ENCODE assay signal across 26 mouse cellular contexts in genomic region chr1:193526501-193526900, GRCm38 (mm10).
DNase-seq lines count a peak whose midpoint lies in the region; ATAC-seq and TF ChIP-seq lines count a peak whose summit lies in the region.
"Had no signal": no experiment of that assay in that cellular context is flagged by ENCODE, and none has a peak within 500 bp of the region (broad histone marks: within the 10 kb centered on the region; RNA-seq: fewer than 3 reads in every experiment).

No protein-coding gene starts in this region.

- H3K27me3 ChIP-seq in embryonic facial prominence, embryonic 11.5 days (ENCODE audit: control insufficient read depth, insufficient read depth, low read length), result no peaks in the 10 kb centered on the region
- H3K27me3 ChIP-seq in limb, embryonic 15.5 days, result no peaks in the 10 kb centered on the region
- no peaks in the 10 kb centered on the region for H3K27me3 ChIP-seq in forebrain, postnatal 0 days (ENCODE audit: insufficient read depth, low read length)
- H3K27me3 ChIP-seq: forebrain, embryonic 13.5 days; heart, embryonic 15.5 days; intestine, embryonic 15.5 days; liver, embryonic 15.5 days; lung, embryonic 15.5 days; midbrain, embryonic 12.5 days had no signal

- H3K36me3 ChIP-seq in embryonic facial prominence, embryonic 11.5 days (replicated peaks; ENCODE audit: control insufficient read depth, insufficient read depth, low read depth, low read length), result no peaks in the 10 kb centered on the region
- no peaks in the 10 kb centered on the region for H3K36me3 ChIP-seq in limb, embryonic 15.5 days
- no peaks in the 10 kb centered on the region for H3K36me3 ChIP-seq in forebrain, postnatal 0 days (ENCODE audit: insufficient read depth)
- H3K36me3 ChIP-seq: G1E; heart, embryonic 10.5 days; heart, embryonic 15.5 days; intestine, embryonic 15.5 days; liver, embryonic 15.5 days; lung, embryonic 15.5 days; midbrain, embryonic 12.5 days had no signal

- no peak overlapping the region for H3K27ac ChIP-seq in embryonic facial prominence, embryonic 11.5 days (replicated peaks; ENCODE audit: low read depth, low read length)
- H3K27ac ChIP-seq in limb, embryonic 15.5 days, result peak overlapping the region; percentile 28; the same call in 1 of the 2 replicates
- H3K27ac ChIP-seq in forebrain, postnatal 0 days (ENCODE audit: low read depth, low read length), result no peak overlapping the region
- H3K27ac ChIP-seq: forebrain, embryonic 13.5 days; heart, embryonic 10.5 days; heart, embryonic 15.5 days; intestine, embryonic 15.5 days; kidney, postnatal 0 days; liver, embryonic 15.5 days; lung, embryonic 15.5 days; midbrain, embryonic 12.5 days had no signal

- ATAC-seq in embryonic facial prominence, embryonic 11.5 days (replicated peaks; ENCODE audit: insufficient number of reproducible peaks, low FRiP score, low TSS enrichment, low read depth), result no peak
- ATAC-seq in limb, embryonic 15.5 days (ENCODE audit: insufficient number of reproducible peaks, low FRiP score, low TSS enrichment, low read depth), result no peak
- ATAC-seq in forebrain, postnatal 0 days, result no peak
- ATAC-seq: forebrain, embryonic 13.5 days; hindbrain, embryonic 16.5 days; intestine, embryonic 15.5 days had no signal

- WGBS in embryonic facial prominence, embryonic 11.5 days, result 42% methylated on average over 3 of the region's 3 CpGs
- WGBS in limb, embryonic 15.5 days, result 19% methylated on average over 3 of the region's 3 CpGs
- WGBS in forebrain, postnatal 0 days, result 68% methylated on average over 3 of the region's 3 CpGs

- peak; percentile 39 for DNase-seq in 3T3-L1 (ENCODE audit: low read depth, low spot score)
- peak; percentile 39 for DNase-seq in embryo, embryonic 10 days (ENCODE audit: low spot score)
- DNase-seq in embryonic facial prominence, embryonic 11.5 days (ENCODE audit: low spot score), result peak; percentile 59
- DNase-seq in B cell, adult 2 months, result no peak
- no peak for DNase-seq in forebrain, postnatal 0 days
- no peak for DNase-seq in right cerebral cortex, postnatal 4 days
- DNase-seq: adrenal gland, adult 8-10 months; cerebellum, adult 2 months; cerebellum, postnatal 25 days; gastrocnemius, postnatal 14 days; kidney, adult 2 months; kidney, postnatal 4 days; layer of hippocampus, postnatal 36 days; left cerebral cortex, postnatal 4 days; thymus, postnatal 25 days had no signal

- H3K4me2 ChIP-seq in embryonic facial prominence, embryonic 11.5 days (ENCODE audit: low read depth, low read length), result no peak overlapping the region
- H3K4me2 ChIP-seq in limb, embryonic 15.5 days, result no peak overlapping the region
- no peak overlapping the region for H3K4me2 ChIP-seq in forebrain, postnatal 0 days (ENCODE audit: low read depth)
- H3K4me2 ChIP-seq: forebrain, embryonic 13.5 days; heart, embryonic 15.5 days; intestine, embryonic 15.5 days; liver, embryonic 15.5 days; lung, embryonic 15.5 days; midbrain, embryonic 12.5 days had no signal

- H3K4me3 ChIP-seq in embryonic facial prominence, embryonic 11.5 days (ENCODE audit: low read depth, low read length), result no peak overlapping the region
- H3K4me3 ChIP-seq in limb, embryonic 15.5 days, result no peak overlapping the region
- H3K4me3 ChIP-seq in forebrain, postnatal 0 days (ENCODE audit: low read depth, low read length), result no peak overlapping the region
- H3K4me3 ChIP-seq: forebrain, embryonic 13.5 days; heart, embryonic 10.5 days; heart, embryonic 15.5 days; intestine, embryonic 15.5 days; liver, embryonic 15.5 days; lung, embryonic 15.5 days; midbrain, embryonic 12.5 days had no signal

- no peaks in the 10 kb centered on the region for H3K9me3 ChIP-seq in embryonic facial prominence, embryonic 11.5 days (replicated peaks; ENCODE audit: control insufficient read depth, low read length)
- no peaks in the 10 kb centered on the region for H3K9me3 ChIP-seq in limb, embryonic 15.5 days
- no peaks in the 10 kb centered on the region for H3K9me3 ChIP-seq in forebrain, postnatal 0 days (ENCODE audit: low read length)
- H3K9me3 ChIP-seq: forebrain, embryonic 13.5 days; G1E; heart, embryonic 10.5 days; heart, embryonic 15.5 days; intestine, embryonic 15.5 days; liver, embryonic 15.5 days; lung, embryonic 15.5 days; midbrain, embryonic 12.5 days had no signal

- no peak for TF ChIP-seq CTCF in forebrain, postnatal 0 days (IDR thresholded peaks at IDR 0.05; ENCODE audit: low read depth)

- H3K9ac ChIP-seq in embryonic facial prominence, embryonic 11.5 days (replicated peaks; ENCODE audit: low read length), result no peak overlapping the region
- H3K9ac ChIP-seq in limb, embryonic 15.5 days, result no peak overlapping the region
- no peak overlapping the region for H3K9ac ChIP-seq in forebrain, postnatal 0 days
- H3K9ac ChIP-seq: forebrain, embryonic 13.5 days; heart, embryonic 15.5 days; intestine, embryonic 15.5 days; liver, embryonic 15.5 days; lung, embryonic 15.5 days; midbrain, embryonic 12.5 days had no signal

- H3K4me1 ChIP-seq in embryonic facial prominence, embryonic 11.5 days (ENCODE audit: control insufficient read depth, insufficient read depth, low read length), result no peaks in the 10 kb centered on the region
- H3K4me1 ChIP-seq in limb, embryonic 15.5 days, result peaks cover 3% of the 10 kb centered on the region; the same call in 1 of the 2 replicates
- H3K4me1 ChIP-seq in forebrain, postnatal 0 days (ENCODE audit: insufficient read depth), result no peaks in the 10 kb centered on the region
- H3K4me1 ChIP-seq: forebrain, embryonic 13.5 days; heart, embryonic 15.5 days; liver, embryonic 15.5 days; midbrain, embryonic 12.5 days had no signal

Comparison
In these comparisons a context has a peak if more than half of its experiments do, and no peak if none do; other contexts are left out.
1. DNase-seq: peak in 3T3-L1 (single experiment), embryo, embryonic 10 days (single experiment) and embryonic facial prominence, embryonic 11.5 days (single experiment); none in B cell, adult 2 months (0 of 2), forebrain, postnatal 0 days (single experiment) and right cerebral cortex, postnatal 4 days (single experiment).